Mouse (Mus musculus) ES-E14 (cell line): Measurements from ENCODE around the gene Atg9b.

Experiments used
- CHD2 ChIP-seq: IDR thresholded peaks from 2 replicates; pipeline ENCODE4 v1.6.1; 2014; ENCODE audit warnings: mild to moderate bottlenecking, low read depth, low read length, inconsistent platforms
- MAFK ChIP-seq: IDR thresholded peaks from 2 replicates; pipeline ENCODE4 v1.6.1; 2014; ENCODE audit warnings: mild to moderate bottlenecking, low read depth, low read length, inconsistent platforms; ENCODE audit not compliant: insufficient read depth
- ZC3H11A ChIP-seq: IDR thresholded peaks from 2 replicates; pipeline ENCODE4 v1.6.1; 2012; ENCODE audit warnings: low read depth, mild to moderate bottlenecking, inconsistent platforms, low read length, borderline replicate concordance
- ZNF384 ChIP-seq: IDR thresholded peaks from 2 replicates; pipeline ENCODE4 v1.6.1; 2012; ENCODE audit warnings: low read depth, low read length, inconsistent platforms

DNA sequence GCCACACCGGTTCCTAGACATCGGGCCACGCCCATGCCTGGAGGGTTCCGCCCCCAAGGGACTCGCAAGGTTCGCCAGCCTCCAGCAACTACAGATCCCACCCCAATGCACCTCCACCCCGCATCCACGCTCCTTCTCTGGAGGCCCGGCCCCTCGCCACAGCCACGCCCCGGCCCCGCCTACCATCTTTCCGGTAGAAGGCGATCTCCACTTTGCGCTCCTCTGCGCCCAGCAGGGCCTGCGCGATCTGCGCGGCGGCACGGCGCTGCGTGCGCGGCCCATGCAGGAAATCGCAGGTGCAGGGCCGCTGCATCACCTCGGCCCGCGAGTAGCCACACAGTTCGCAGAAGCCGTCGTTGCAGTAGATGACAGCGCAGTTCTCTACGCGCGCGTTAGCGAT, 43.8 kb downstream of the Atg9b start:
- TF ChIP-seq CHD2 (no peak), MAFK (no peak), ZNF384 (no peak), ZC3H11A (no peak)
